Mouse (Mus musculus) large intestine, adult 2 months (tissue): ENCODE results near the gene Gpr152. TPM values are rescaled to one million over a fixed set of nuclear protein-coding genes. Genes with fewer than 3 reads are reported as not detected.
"Not testable (repeated sequence)": the region's sequence is repeated elsewhere in the genome, so short reads cannot be mapped to it uniquely, and the experiment has no call there.

ENCODE experiments used
- DNase-seq: peaks from one replicate; pipeline ENCODE4 v3.0.0-alpha.2; 2012; ENCODE audit warnings: low read depth, low spot score
- WGBS: fragments of 180-500 bp; shearing (Covaris S2); methylation state at CpG from one replicate; pipeline ENCODE4 v1.1.7; 2018; 5-methylcytosine and 5-hydroxymethylcytosine counted together
- polyA plus RNA-seq: library from polyadenylated mRNA; depleted of rRNA; stranded (reverse); fragments of >200 nt; gene quantifications from 2 replicates; pipeline ENCODE4 v1.2.3, GENCODE M21; 2012

Gene Gpr152
- polyA plus RNA-seq, 1 experiment: not detected

DNA sequence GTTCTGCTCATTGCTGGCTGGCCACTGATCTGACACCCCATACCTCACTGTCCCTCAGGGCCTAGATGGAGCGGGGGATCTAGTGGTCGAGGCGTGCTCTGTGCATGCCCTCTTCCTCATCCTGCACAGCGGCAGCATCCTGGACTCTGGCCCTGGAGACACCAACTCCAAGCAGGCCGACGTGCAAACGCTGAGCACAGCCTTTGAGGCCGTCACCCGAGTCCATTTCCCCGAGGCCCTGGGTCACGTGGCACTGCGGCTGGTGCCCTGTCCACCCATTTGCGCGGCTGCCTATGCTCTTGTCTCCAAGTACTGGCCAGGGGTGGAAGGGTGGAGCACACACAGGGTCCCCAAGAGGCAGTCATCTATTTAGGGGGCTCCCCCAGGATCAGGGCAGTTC is 32.9 kb upstream of the Gpr152 start:
- 93% methylated on average over 14 of the region's 14 CpGs for WGBS
- no peak for DNase-seq

DNA sequence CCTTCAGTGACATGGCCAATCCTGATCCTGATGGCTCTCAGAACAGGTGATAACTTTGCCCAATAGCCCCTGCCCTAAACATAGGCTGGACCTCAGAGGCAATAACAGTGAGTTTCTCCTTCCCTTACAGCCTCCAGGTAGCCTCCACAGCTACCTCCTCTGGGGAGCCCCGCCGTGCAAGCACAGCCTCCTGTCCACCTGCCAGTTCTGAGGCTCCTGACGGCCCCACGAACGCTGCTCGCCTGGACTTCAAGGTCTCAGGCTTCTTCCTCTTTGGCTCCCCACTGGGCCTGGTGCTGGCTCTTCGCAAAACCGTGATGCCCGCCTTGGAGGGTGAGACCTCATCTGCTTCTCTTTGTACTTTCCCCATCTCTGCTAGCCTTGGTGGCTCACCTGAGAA is 31.1 kb upstream of the Gpr152 start:
- 85% methylated on average over 9 of the region's 9 CpGs for WGBS
- DNase-seq: no peak

DNA sequence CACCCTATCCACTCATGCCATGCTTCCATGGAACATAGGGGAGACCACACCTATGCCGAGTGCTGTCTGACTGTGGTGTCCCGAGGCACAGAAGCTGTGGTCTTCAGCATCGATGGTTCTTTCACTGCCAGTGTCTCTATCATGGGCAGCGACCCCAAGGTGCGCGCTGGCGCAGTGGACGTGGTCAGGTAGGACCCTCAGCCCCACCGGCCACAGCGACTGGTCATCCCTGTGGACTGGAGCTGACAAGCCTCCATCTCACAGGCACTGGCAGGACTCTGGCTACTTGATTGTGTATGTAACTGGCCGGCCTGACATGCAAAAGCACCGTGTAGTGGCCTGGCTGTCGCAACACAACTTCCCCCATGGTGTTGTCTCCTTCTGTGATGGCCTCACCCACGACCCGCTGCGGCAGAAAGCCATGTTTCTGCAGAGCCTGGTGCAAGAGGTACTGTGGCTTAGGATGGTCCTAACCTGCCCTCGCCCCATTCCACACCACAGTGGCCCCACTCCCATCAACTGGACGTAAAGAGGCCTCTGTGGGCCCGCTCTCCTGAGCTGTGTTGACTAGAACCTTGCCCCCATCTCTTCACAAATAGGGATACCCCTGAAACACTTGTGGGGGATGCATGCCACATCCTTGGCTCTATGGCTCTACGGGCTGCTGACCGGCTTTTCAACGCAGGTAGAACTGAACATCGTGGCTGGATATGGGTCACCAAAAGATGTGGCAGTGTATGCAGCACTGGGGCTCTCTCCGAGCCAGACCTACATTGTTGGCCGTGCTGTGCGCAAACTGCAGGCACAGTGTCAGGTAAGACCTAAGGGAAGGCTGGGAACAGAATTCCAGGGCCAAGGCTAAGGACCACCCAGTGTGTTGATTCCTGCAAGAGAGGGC is 27.3 kb upstream of the Gpr152 start:
- no peak for DNase-seq
- 92% methylated on average over 26 of the region's 26 CpGs for WGBS

DNA sequence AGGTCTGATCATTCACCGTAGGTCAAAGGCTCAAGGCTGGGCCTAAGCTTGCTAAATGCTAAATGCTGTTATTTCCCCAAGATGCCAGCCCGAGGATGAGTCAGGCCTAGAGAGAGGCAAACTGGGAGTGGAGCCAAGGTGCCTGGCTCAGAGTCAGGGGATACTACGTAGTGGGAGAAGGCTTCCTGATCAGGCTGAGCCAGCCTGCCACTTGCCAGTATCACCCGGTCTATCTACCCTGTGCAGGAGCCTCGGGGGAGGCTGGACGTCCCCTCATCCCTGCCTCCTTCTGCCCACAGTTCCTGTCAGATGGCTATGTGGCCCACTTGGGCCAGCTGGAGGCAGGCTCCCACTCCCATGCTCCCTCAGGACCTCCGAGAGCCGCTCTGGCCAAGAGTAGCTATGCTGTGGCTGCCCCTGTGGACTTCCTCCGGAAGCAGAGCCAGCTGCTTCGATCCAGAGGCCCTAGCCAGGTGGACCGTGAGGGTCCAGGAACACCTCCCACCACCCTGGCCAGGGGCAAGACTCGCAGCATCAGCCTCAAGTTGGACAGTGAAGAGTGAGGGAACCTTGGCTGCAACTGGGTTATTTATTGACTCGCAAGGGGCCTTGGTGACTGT is 26.3 kb upstream of the Gpr152 start:
- 14% methylated on average over 13 of the region's 13 CpGs for WGBS
- no peak for DNase-seq

DNA sequence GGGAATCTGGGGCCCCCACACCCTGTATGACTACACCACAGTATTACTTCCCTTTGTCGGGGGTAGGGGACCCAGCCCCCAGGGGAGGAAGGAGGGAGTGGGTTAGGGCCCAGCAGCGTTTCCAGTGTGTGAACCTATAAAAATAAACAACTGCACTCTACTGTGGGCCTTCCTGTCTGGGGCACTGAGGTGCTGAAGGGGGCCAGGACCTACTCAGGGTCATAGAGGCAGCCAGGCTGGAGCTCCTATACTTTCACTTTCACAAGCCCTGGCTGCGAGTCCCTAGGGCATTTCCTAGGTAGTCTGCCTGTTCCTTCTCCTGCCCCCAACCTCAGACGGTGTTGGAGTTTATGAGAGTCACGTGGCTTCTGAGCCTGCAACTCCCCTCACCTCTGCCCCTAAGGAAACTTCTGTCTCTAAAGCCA is 25.8 kb upstream of the Gpr152 start:
- 5% methylated on average over 5 of the region's 5 CpGs for WGBS
- DNase-seq: no peak

DNA sequence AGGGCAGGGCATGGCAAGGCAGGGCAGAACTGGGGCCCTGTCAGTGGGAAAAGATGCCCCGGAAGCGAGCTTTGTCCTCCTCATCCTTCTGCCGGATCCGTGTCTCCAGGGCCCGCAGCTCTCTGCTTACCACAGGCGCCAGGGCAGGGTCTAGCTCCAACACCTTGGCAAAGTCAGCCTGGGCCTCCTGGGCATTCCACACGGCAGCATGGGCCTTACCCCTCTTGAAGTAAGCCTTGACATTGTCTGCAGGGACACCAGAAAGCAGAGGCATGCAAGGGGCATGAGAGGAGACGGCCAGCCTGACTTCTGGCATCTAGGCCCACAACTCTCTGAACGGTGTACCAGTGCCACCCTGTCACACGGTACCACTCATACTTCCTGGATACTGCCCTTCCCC is 25.0 kb upstream of the Gpr152 start:
- WGBS: 55% methylated on average over 10 of the region's 10 CpGs
- no peak for DNase-seq

DNA sequence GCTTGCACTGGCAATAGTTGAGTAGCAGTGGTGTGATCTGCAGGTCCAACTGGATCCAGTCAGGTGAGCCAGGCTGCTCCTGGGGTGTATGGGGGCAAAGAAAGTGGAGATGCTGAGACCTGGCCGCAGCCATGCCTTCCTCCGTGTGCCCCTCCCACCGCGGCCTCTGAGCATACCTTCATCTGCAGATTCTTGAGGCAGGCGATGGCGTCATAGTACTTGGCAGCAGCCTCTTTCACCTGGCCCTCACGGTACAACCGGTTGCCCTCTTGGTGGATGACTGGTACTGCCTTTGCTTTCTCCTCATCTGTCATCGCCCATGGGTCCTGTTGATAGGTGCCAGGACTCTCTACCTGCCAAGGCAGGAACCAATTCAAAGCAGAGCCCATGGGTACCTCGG is 24.4 kb upstream of the Gpr152 start:
- WGBS: 94% methylated on average over 10 of the region's 10 CpGs
- DNase-seq: no peak

DNA sequence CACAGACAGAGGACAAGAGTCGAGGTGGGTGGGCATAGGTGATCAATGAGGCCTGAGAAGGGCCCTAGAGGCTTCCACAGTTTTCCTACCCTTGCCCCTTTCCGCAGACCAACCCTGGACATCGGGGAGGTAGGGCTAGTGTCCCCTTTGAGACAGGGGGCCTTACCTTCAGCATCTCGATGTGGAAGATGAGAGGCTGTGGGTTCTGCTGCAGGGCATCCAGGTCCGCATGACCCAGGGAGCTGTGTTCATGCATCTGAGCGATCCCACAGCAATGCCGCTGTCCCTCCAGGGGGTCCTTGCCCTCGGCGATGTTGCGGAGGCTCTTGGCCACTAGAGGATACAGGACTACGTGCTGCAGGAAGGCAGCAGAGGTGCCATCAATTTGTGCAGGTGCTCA is 23.8 kb upstream of the Gpr152 start:
- no peak for DNase-seq

DNA sequence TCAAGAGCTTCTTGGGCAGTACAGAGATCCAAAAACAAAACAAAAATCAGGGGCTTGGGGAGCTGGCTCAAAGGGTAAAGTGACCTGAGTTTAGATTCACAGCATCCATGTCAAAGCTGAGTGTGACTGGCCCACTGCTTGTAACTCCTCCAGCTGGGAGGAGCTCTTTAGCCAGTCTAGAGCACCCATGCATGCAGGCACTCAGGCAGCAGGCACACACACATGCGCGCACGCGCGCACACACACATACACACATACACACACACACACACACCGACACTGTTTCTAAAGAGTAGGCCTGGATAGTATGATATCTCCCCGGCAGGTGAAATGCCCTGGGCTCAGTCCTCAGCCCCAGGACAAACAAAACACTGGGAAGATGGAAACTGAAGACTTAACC is 22.6 kb upstream of the Gpr152 start:
- 95% methylated on average over 7 of the region's 7 CpGs for WGBS

More for the DNA sequence above, 23.8 kb upstream of the Gpr152 start:
- 86% methylated on average over 11 of the region's 11 CpGs for WGBS

DNA sequence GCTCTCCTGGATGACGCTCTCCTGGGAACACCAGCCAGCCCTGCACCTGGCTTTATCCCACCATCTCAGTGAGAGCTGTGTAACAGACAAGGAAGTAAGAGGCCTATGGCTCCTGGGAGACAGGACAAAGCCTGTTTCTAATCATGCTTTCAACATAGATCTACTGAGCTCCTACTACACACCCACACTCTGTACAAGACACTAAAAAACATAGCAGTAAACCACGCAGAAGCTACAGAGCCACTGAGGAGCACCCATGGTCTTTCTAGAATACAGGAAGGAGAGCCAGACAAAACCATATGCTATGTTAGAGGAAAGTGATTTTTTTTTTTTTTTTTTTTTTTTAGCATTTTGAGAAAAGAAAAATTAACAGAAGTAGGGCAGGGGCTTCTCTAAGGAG is 21.2 kb upstream of the Gpr152 start:
- WGBS: 91% methylated on average over 2 of the region's 2 CpGs
- DNase-seq: no peak

More for the DNA sequence above, 22.6 kb upstream of the Gpr152 start:
- no peak for DNase-seq

DNA sequence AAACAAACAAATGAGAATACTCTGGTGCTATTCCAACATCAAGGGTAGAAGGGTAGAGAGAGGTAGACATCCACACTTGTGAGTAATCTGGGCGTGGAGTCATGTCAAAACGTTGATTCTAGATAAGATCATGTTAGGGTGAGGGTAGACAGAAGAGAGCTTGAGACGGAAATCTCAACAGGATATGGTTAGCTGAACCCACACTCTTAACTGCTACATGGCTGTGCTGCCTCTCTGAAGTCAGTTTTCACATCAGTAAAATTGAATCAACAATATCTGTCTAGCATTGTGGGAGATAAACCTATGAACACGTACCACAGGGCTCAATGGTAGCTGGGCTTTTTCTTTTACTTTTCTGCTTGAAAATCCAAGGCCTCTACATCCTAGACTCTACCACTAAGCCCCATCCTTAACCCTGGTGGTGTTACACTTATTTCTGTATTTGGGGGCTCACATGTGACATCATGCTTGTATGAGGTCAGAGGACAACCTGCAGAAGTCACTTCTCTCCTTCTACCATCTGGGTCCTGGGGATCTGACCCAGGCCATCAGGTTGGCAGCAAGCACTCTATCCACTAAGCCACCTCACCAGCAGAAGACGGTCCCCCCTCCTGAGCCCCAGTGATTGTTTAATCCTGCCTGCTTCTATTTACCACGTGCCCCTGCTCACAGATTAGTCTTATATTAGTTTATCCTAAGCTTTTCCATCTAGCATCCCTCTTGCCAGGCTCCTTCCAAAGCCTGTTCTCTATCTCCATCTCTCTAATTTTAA is 19.7 kb upstream of the Gpr152 start:
- 76% methylated on average over 6 of the region's 6 CpGs for WGBS
- no peak for DNase-seq

DNA sequence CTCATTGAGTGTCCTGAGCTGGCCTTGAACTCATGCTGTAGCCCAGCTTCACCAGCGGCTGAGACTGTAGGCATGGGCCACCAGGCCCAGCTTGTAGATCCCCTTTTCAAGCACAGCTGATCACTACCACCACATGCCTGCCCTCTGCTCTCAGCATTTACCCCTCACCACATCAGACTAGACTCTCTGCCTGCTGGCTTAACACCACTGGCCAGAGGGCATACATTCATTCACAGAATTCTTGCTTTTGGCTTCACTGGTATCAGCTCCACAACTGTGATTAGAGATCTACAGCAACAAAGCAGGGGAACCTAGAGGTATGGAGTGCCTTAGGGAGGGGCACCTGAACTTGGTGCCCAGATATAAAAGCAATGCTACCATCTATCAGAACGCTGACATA is 19.1 kb upstream of the Gpr152 start:
- DNase-seq: no peak
- WGBS: 90% methylated on average over 2 of the region's 2 CpGs

DNA sequence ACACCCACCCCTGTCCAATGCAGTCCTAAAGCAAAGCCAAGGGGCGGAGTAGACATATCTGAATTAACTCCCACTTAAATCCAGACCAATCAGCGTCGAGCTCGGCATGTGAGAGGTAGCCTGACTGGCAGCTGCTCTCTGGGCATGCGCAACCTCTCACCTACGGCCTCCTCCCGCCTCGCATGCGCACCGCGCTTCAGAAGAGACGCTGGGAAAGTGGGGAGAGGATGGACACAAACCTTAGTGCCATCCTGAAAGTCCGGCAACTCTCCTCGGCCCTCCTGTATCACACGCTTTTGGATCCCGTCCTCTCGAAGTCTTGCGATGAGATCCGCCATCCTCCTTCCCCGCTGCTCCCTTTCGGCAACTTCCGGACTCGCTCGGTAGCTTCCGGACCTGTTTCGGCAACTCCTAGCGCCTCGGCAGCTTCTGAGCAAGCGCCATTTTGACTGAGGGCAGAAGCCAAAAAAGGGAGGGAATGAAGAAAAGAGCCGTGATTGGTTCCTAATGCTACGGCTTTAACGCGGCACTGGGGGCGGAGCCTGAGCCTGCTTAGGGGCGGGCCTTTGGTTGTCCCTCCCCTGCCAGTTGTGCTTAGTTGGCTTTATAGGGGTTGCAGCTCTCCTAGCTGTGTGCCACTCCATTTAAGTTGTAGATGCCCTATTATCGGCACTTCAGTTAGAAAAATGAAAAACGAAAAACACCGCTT is 18.3 kb upstream of the Gpr152 start:
- WGBS: 2% methylated on average over 38 of the region's 38 CpGs
- peak; percentile 99 for DNase-seq

DNA sequence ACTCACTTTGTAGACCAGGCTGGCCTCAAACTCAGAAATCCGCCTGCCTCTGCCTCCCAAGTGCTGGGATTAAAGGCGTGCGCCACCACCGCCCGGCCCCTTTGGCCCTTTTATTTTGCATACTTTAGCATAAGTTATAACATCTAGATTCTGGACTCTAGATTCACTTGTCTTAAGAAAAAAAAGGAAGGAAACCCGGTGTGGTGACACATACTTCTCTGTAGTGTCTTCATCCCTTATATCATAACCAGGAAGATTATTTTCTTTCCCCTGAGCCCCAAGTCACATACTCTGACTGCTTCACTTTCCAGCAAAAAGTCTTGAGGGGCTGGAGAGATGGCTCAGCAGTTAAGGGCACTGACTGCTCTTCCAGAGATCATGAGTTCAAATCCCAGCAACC is 17.7 kb upstream of the Gpr152 start:
- 42% methylated on average over 6 of the region's 6 CpGs for WGBS
- not testable (repeated sequence) for DNase-seq

DNA sequence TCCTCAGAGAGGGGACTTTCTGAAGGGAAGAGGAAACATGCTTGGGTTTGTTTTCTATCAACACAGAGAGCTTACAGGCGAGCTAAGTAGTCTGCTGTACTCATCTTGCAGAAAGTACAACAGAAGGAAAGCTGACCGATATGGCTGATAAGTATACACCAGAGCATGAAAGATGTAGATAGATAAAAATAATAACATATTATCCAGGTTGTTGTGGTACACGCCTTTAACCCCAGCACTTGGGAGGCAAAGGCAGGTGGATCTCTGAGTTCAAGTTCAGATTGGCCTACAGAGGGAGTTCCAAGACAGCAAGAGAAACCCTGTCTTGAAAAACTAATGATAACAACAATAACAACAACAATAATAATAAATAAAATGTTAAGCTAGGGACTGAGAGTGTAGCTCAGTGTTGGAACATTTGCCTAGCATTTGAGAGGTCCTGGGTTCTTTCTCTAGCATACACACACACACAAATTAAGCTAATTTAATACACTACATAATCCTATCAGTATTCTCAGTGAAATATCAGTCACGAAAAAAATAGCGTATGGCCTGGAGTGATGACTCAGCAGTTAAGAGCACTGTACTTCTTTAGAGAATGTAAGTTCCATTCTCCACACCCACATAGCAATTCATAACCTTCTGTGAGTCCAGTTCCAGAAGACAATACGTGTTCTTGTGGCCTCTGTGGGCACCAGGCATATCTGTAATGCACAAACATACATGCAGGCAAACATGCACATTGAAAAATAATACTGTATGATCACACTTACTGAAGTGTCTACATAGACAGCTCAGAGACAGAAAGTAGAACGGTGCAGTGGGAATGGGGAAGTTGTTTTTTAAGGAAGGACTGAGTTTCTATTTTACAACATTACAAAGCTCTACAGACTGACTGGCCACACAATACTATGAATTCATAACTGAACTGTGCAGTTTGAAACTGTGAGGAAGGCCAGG is 16.9 kb upstream of the Gpr152 start:
- 67% methylated on average over 7 of the region's 7 CpGs for WGBS
- DNase-seq: no peak

DNA sequence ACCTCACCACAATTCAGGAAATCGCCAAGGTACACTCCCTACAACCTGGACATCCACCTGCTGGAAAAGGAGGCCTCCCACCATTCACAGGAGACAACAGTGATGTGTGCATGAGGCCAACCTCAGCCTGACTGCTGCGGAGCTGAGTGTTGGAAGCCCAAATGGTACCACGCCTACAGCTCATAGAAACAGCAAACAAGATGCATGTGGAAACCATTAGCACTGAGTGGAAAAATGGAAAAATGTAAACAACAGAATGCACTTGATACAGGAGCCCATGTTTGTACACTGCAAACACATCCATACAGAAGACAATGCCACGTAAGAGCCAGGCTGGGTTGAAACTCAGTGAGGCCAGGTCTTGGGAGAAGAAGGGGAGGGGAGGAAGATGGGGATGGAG is 15.2 kb upstream of the Gpr152 start:
- DNase-seq: no peak
- 44% methylated on average over 4 of the region's 4 CpGs for WGBS

DNA sequence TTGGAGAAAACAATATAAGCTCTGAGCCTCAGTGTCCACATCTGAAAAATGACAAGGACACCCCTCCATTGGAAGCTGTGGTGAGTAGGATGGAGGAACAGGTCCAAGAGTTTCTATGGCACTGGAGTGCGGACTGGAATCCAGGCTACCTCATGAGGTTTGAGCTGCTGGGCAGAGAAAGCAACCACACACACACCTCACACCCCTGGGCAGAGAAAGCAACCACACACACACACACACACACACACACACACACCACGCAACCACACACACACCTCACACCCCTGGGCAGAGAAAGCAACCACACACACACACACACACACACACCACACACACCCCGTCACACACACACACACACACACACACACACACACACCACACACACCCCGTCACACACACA is 14.3 kb upstream of the Gpr152 start:
- not testable (repeated sequence) for DNase-seq
- WGBS: 5% methylated on average over 4 of the region's 4 CpGs

DNA sequence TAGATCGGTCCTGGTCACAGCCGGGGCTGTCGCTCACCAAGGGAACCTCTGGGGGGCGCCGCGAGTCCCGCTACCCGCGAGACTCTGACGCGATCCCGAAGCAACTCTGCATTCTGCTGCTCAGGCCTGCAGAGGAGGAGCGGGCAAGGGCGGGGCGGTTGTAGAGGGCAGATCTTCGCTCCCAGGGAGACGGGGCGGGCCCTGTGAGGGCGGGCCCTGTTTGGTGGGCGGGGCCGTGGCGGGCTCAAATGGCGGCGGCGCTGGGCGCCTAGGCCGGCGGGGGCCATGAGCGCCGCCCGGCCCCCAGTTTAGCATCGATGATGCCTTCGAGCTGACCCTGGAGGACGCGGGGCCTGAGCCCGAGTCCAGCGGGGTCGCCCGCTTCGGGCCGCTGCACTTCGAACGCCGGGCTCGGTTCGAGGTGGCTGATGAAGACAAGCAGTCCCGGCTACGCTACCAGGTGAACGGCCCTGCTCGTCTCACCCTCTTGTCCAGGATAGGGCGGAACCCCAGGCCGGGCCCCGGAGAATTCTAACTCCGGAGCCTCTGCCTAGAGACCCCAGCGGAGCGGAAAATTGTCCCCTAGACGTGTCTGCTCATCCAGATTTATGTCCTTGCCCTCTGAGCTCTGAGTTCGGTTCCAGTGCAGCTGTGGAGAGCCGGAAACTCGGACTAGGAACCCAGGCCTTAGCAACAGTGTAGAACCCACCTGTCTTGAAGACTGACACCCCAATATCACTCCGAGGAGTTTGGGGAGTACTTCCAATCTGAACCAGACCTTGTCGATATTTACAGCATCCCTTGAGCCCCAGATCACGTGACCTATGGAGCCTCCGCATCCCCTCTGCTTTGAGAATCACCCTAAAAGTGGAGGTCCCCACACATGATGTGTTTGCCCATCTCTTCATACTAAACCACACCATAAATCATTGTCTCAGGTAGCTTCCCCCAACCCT is 13.6 kb upstream of the Gpr152 start, which contains the start of gene Aip:
TSS of gene Aip (minus strand) at position 118 of the 956 bp plus-strand sequence.
- under 1% methylated on average over 64 of the region's 64 CpGs for WGBS
- peak; percentile 93 for DNase-seq
